Mouse (Mus musculus): ENCODE measurements around the gene Abi1.

- no peak for TF ChIP-seq CTCF (IDR thresholded peaks at IDR 0.05; ENCODE audit: control insufficient read depth, insufficient read depth, low read length)
- TF ChIP-seq POLR2A (IDR thresholded peaks at IDR 0.05; ENCODE audit: borderline replicate concordance, control insufficient read depth, low read depth, low read length) = peak; percentile 94
Measured at GRCm38 (mm10) chr2:23068894-23069744, 29.1 kb upstream of the Abi1 start.
